Mouse (Mus musculus): ENCODE results near the gene Mpo.

Mpo gene

GRCm38 (mm10) chr11:87793460-87793859 lies at the start of gene Mpo:
Mpo (plus strand) TSS chr11:87793581.
- no peak for DNase-seq (ENCODE audit: low spot score in 2 of 2)

- DNase-seq (ENCODE audit: low spot score in 2 of 2): no peak
Observed at GRCm38 (mm10) chr11:87743691-87744090, 49.7 kb upstream of the Mpo start.

GRCm38 (mm10) chr11:87744964-87745363 lies 48.4 kb upstream of the Mpo start:
- DNase-seq (ENCODE audit: low spot score in 2 of 2): no peak

- no peak for DNase-seq (ENCODE audit: low spot score in 2 of 2)
Observed at GRCm38 (mm10) chr11:87745632-87746555, 47.5 kb upstream of the Mpo start.

GRCm38 (mm10) chr11:87747312-87747711 lies 46.1 kb upstream of the Mpo start:
- DNase-seq (ENCODE audit: low spot score in 2 of 2): no peak

GRCm38 (mm10) chr11:87747716-87748115 lies 45.7 kb upstream of the Mpo start:
- no peak for DNase-seq (ENCODE audit: low spot score in 2 of 2)

- no peak for DNase-seq (ENCODE audit: low spot score in 2 of 2)
Observed at GRCm38 (mm10) chr11:87748132-87749119, 45.0 kb upstream of the Mpo start.

GRCm38 (mm10) chr11:87749192-87750042 lies 44.0 kb upstream of the Mpo start:
- peak; percentile 39 to 66 for DNase-seq (ENCODE audit: low spot score in 2 of 2)

GRCm38 (mm10) chr11:87750043-87750421 lies 43.3 kb upstream of the Mpo start:
- DNase-seq (ENCODE audit: low spot score in 2 of 2): no peak

- no peak for DNase-seq (ENCODE audit: low spot score in 2 of 2)
Observed at GRCm38 (mm10) chr11:87750521-87750920, 42.9 kb upstream of the Mpo start.

GRCm38 (mm10) chr11:87751031-87751430 lies 42.4 kb upstream of the Mpo start:
- DNase-seq (ENCODE audit: low spot score in 2 of 2): no peak

- no peak for DNase-seq (ENCODE audit: low spot score in 2 of 2)
Observed at GRCm38 (mm10) chr11:87751491-87751966, 41.9 kb upstream of the Mpo start.

GRCm38 (mm10) chr11:87752307-87752706 lies 41.1 kb upstream of the Mpo start:
- no peak for DNase-seq (ENCODE audit: low spot score in 2 of 2)

- DNase-seq (ENCODE audit: low spot score in 2 of 2): no peak
Observed at GRCm38 (mm10) chr11:87753255-87753654, 40.1 kb upstream of the Mpo start.

- DNase-seq (ENCODE audit: low spot score in 2 of 2): no peak
Observed at GRCm38 (mm10) chr11:87753891-87754501, 39.4 kb upstream of the Mpo start.

- no peak for DNase-seq (ENCODE audit: low spot score in 2 of 2)
Observed at GRCm38 (mm10) chr11:87754603-87755002, 38.8 kb upstream of the Mpo start.

GRCm38 (mm10) chr11:87755360-87756017 lies 37.9 kb upstream of the Mpo start:
- no peak for DNase-seq (ENCODE audit: low spot score in 2 of 2)

- DNase-seq (ENCODE audit: low spot score in 2 of 2): no peak
Observed at GRCm38 (mm10) chr11:87756251-87756820, 37.0 kb upstream of the Mpo start.

GRCm38 (mm10) chr11:87757001-87757954 lies 36.1 kb upstream of the Mpo start:
- DNase-seq (ENCODE audit: low spot score in 2 of 2): no peak
